Mouse (Mus musculus): Measurements from ENCODE around the gene Vps37b.
A peak's percentile ranks its signal among the peaks of the same experiment; 100 is the strongest.

Vps37b gene

DNA sequence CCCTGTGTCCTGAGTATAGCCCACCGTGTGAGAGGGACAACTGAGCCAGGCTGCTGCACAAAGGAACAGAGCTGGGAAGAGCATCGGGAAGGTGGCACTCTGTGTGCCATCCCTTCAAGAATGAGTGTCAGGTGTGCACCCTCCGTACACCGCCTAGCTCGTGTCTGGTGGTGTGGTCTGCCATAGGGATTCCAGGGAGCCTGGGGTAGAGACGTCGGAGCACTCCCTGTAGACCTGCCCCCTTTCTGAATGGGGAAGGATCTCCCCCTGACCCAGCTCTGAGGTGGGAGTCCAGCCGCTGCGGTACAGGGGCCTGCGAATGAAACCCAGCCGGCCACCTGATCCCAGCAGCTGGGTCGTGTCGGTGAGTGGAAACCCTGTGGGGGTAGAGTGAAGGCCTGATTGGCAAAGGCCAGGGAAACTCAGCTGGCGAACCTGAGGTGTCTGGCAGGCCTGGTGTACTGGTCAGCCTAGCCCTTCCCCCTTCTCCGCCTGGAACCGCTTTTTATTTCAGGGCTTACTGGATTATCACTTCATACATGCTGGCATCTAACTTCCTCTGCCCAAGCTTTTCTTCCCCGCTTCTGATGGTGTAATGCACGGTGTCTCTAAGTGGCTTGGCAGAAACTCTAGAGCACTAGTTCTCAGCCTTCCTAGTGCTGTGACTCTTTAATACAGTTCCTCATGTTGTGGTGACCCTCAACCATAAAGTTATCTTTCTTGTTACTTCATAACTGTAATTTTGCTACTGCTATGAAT, 52.7 kb downstream of the Vps37b start:
- no peak for DNase-seq (ENCODE audit: low read depth, low spot score)

DNA sequence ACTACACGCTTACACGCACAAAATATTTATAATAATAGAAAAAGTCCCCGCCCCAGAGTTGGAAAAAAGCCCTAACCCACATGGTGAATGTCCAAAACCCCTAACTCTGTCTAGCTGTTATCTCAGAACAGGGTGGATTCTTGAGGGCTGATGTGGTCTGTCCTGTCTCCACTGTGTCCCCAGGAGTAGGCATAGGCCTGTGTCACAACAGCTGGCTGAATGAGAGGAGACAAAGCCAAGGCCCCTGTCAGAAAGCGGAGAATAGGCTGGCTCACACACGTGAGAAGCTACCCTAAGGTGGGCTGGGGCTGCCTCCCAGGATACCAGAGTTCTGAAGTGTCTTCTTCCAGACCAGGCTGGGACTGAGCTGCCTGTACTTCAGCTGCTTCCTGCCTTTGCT, 53.9 kb downstream of the Vps37b start:
- no peak for DNase-seq (ENCODE audit: low read depth, low spot score)

GRCm38 (mm10) chr5:123977231-123977630, 54.8 kb downstream of the Vps37b start:
- DNase-seq (ENCODE audit: low read depth, low spot score): no peak

GRCm38 (mm10) chr5:123975668-123976180, 56.3 kb downstream of the Vps37b start:
- no peak for DNase-seq (ENCODE audit: low read depth, low spot score)

- DNase-seq (ENCODE audit: low read depth, low spot score): no peak
Measured at GRCm38 (mm10) chr5:123974616-123975111, 57.4 kb downstream of the Vps37b start.

GRCm38 (mm10) chr5:123974179-123974485, 57.9 kb downstream of the Vps37b start:
- DNase-seq (ENCODE audit: low read depth, low spot score): no peak

DNA sequence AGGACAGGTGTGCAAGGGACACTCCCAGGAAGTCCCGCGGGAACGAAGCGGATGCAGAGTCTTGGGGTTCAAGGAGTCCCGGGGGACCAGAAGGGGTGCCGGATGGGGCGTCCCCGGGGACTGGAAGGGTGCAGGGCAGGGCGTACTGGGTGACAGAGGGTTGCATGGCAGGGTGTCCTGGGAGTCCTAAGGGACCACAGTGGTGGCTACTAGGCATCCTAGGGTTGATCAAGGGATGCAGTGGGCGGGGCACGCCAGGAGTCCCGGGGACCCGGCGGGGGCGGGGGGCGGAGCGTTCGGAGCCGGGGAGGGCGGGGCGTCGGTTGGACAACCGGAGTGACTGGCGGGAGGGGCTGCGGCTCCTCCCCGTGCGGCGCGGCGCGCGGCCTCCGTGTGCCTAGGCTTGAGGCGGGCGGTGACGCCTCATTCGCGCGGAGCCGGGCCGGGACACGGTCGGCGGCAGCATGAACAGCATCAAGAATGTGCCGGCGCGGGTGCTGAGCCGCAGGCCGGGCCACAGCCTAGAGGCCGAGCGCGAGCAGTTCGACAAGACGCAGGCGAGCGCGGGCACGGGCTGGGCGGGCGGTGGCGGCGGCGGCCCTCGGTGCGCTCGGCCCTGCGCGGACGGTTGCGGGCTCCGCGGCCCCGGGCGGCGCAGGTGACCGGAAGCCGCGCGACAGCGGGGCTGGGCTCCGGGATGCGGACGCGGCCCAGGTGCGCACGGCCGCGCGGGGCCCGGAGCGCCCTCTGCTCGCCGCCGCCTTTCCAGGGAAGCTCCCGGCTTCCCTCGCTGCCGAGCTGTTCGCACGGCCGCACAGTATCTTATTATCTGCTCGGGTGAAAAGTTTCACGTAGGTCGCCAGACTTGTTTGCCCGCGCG, 58.5 kb downstream of the Vps37b start, which contains the start of gene Hip1r:
Gene Hip1r (plus strand): TSS at position 330 of the 880 bp plus-strand sequence.
- peak; percentile 37 for DNase-seq (ENCODE audit: low read depth, low spot score)

DNA sequence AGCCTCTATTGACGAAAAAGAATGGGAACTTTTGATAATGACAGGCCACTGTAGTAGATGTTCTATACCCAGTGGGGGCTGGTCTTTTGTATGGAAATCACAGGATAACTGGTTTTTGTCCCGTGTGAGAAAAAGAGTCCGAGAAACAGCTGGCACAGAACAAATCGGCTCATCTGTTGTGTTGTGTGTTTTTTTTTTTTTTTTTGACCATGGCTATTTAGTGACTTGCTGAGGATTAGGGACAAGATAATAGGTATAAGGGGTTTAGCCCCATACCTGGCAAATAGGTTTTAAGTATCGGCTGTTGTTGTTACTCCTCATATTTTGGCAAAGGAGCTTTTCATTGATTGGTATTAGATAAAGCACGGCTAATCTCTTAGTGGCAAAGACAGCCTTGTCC, 59.6 kb downstream of the Vps37b start:
- no peak for DNase-seq (ENCODE audit: low read depth, low spot score)

- DNase-seq (ENCODE audit: low read depth, low spot score): no peak
Measured at GRCm38 (mm10) chr5:123970576-123970975, 61.5 kb downstream of the Vps37b start.

- no peak for DNase-seq (ENCODE audit: low read depth, low spot score)
Measured at GRCm38 (mm10) chr5:123969216-123969615, 62.9 kb downstream of the Vps37b start.

DNA sequence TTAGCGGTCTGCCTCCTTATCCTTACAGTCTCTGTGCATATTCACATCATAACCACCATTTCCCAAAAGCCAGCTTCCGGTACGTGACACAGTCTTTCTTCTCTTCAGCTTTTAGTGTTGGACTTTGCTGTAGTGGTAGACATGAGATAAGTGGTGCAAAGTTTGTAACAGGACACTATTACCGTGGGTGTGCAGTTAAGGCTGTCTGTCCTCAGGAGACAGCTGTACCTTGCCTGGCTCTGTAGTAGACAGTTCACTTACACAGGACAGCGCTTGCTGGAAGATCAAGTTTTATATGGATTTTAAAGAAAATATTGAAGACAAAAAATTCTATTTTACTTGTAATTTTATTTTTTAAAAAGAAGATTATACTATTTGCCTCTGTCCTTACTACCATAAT, 63.6 kb downstream of the Vps37b start:
- DNase-seq (ENCODE audit: low read depth, low spot score): no peak

GRCm38 (mm10) chr5:123966759-123967158, 65.3 kb downstream of the Vps37b start:
- DNase-seq (ENCODE audit: low read depth, low spot score): no peak

DNA sequence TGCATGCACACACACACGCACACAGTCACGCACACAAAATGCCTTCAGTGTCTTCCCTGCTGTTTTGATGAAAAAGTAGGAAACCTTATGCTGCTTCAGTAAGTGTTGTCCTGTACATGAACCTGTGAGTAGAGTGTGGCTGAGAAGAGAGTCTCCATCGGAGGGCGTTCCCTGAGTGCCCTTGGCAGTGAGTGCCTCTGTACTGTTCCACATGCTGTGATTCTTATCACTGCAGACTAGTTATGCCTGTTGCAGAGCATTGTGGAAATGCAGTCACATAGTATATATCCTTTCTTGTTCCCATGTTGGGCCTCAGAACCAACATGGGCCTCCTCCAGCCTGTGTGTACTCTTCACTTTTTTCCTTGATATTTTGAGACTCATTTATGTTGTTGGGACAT, 67.9 kb downstream of the Vps37b start:
- DNase-seq (ENCODE audit: low read depth, low spot score): no peak

GRCm38 (mm10) chr5:123961046-123961445, 71.0 kb downstream of the Vps37b start:
- no peak for DNase-seq (ENCODE audit: low read depth, low spot score)

- no peak for DNase-seq (ENCODE audit: low read depth, low spot score)
Measured at GRCm38 (mm10) chr5:123960129-123960528, 71.9 kb downstream of the Vps37b start.

GRCm38 (mm10) chr5:123959018-123959417, 73.1 kb downstream of the Vps37b start:
- no peak for DNase-seq (ENCODE audit: low read depth, low spot score)

GRCm38 (mm10) chr5:123957213-123957612, 74.9 kb downstream of the Vps37b start:
- no peak for DNase-seq (ENCODE audit: low read depth, low spot score)

Data from retina, postnatal 7 days (tissue).